8 mouse cellular contexts compared by ENCODE assay signal in genomic region chr7:46838104-46838671, GRCm38 (mm10). TPM values are rescaled to one million over a fixed set of nuclear protein-coding genes. Genes with fewer than 3 reads are reported as not detected.
DNase-seq lines count a peak whose midpoint lies in the region; ATAC-seq and TF ChIP-seq lines count a peak whose summit lies in the region.

No protein-coding gene starts in this region.

- no peak overlapping the region for H3K4me3 ChIP-seq in embryonic facial prominence, embryonic 12.5 days
- no peak overlapping the region for H3K4me3 ChIP-seq in heart, embryonic 13.5 days
- no peak overlapping the region for H3K4me3 ChIP-seq in lung, adult 2 months (replicated peaks; ENCODE audit: extremely low read depth, low read depth, low read length)

- H3K27ac ChIP-seq in embryonic facial prominence, embryonic 12.5 days: peak overlapping the region; percentile 70; the same call in 1 of the 2 replicates
- H3K27ac ChIP-seq in heart, embryonic 13.5 days (replicated peaks): peak overlapping the region; percentile 85

- no peak overlapping the region for H3K9ac ChIP-seq in embryonic facial prominence, embryonic 12.5 days
- peak overlapping the region; percentile 54 for H3K9ac ChIP-seq in heart, embryonic 13.5 days

- TF ChIP-seq CTCF in lung, adult 2 months (IDR thresholded peaks at IDR 0.05; ENCODE audit: insufficient read depth, low read length): no peak

- no peaks in the 10 kb centered on the region for H3K36me3 ChIP-seq in embryonic facial prominence, embryonic 12.5 days
- H3K36me3 ChIP-seq in heart, embryonic 13.5 days: no peaks in the 10 kb centered on the region

- H3K4me2 ChIP-seq in embryonic facial prominence, embryonic 12.5 days (replicated peaks): peak overlapping the region; percentile 36; the same call in 1 of the 2 replicates
- H3K4me2 ChIP-seq in heart, embryonic 13.5 days: peak overlapping the region; percentile 48

- 2% methylated on average over 9 of the region's 9 CpGs for WGBS in embryonic facial prominence, embryonic 12.5 days
- 9% methylated on average over 9 of the region's 9 CpGs for WGBS in heart, embryonic 13.5 days
- 2% methylated on average over 8 of the region's 9 CpGs for WGBS in lung, adult 2 months

- peak; percentile 47 for DNase-seq in ovary, adult 18-20 months (ENCODE audit: low spot score)
- DNase-seq in ovary, postnatal 10 days (ENCODE audit: low spot score): no peak
- peak; percentile 83 for DNase-seq in kidney, adult 9 months
- DNase-seq in lung, adult 2 months: no peak
- peak; percentile 26 for DNase-seq in ovary, postnatal 36 days (ENCODE audit: low spot score)

- H3K27me3 ChIP-seq in embryonic facial prominence, embryonic 12.5 days: 0 out of 2 replicates have a peak, but pooled peaks cover 6% of the 10 kb centered on the region
- 0 out of 2 replicates have a peak, but pooled peaks cover 5% of the 10 kb centered on the region for H3K27me3 ChIP-seq in heart, embryonic 13.5 days (replicated peaks)

- no peaks in the 10 kb centered on the region for H3K9me3 ChIP-seq in embryonic facial prominence, embryonic 12.5 days
- H3K9me3 ChIP-seq in heart, embryonic 13.5 days: no peaks in the 10 kb centered on the region

- peak; percentile 45; the same call in 1 of the 2 replicates for ATAC-seq in embryonic facial prominence, embryonic 12.5 days (ENCODE audit: insufficient number of reproducible peaks, insufficient read depth, low FRiP score, low TSS enrichment)
- peak; percentile 22; the same call in 1 of the 2 replicates for ATAC-seq in heart, embryonic 13.5 days (ENCODE audit: extremely low read depth, insufficient number of reproducible peaks, low FRiP score, low TSS enrichment)
- ATAC-seq in megakaryocyte-erythroid progenitor cell, adult 5-6 weeks (replicated peaks; ENCODE audit: low FRiP score, low TSS enrichment, poor library complexity, severe bottlenecking): no peak

- peaks cover 23% of the 10 kb centered on the region for H3K4me1 ChIP-seq in embryonic facial prominence, embryonic 12.5 days
- peaks cover 44% of the 10 kb centered on the region for H3K4me1 ChIP-seq in heart, embryonic 13.5 days
- H3K4me1 ChIP-seq in lung, adult 2 months (ENCODE audit: control insufficient read depth, insufficient read depth, low read length): peaks cover 24% of the 10 kb centered on the region

- peak; percentile 66; the same call in 1 of the 2 replicates for TF ChIP-seq POLR2A in lung, adult 2 months (IDR thresholded peaks at IDR 0.05; ENCODE audit: borderline replicate concordance, extremely low read depth, low read depth, low read length)

RNA-seq across cellular contexts. Expression of gene Ldha, which starts 3.1 kb away (rescaled TPM):
- polyA plus RNA-seq in embryonic facial prominence, embryonic 12.5 days (2016; fragmentation: Nextera tagmentation; extraction: Ambion mirVana): 1,101 and 1,118 TPM in 2 replicates
- 2,723 and 3,293 TPM in 2 replicates for polyA plus RNA-seq in heart, embryonic 13.5 days (2015; fragmentation: Nextera tagmentation; extraction: Ambion mirVana)
- polyA plus RNA-seq in lung, adult 2 months (2012; rRNA removed): 223 and 371 TPM in 2 replicates
- 663 and 668 TPM in 2 replicates for total RNA-seq in megakaryocyte-erythroid progenitor cell, adult 5-6 weeks (2014; fragmentation: Nextera tagmentation)
- 397 and 483 TPM in 2 replicates for total RNA-seq in megakaryocyte-erythroid progenitor cell, adult 5-6 weeks (2017)

RNA-seq across cellular contexts. Expression of gene Ldhc, which starts 22.8 kb away (rescaled TPM):
- not detected in 2 replicates for polyA plus RNA-seq in embryonic facial prominence, embryonic 12.5 days (2016; fragmentation: Nextera tagmentation; extraction: Ambion mirVana)
- not detected in 2 replicates for polyA plus RNA-seq in heart, embryonic 13.5 days (2015; fragmentation: Nextera tagmentation; extraction: Ambion mirVana)
- not detected in 2 replicates for polyA plus RNA-seq in lung, adult 2 months (2012; rRNA removed)
- not detected in 2 replicates for total RNA-seq in megakaryocyte-erythroid progenitor cell, adult 5-6 weeks (2014; fragmentation: Nextera tagmentation)
- not detected in 2 replicates for total RNA-seq in megakaryocyte-erythroid progenitor cell, adult 5-6 weeks (2017)

RNA-seq across cellular contexts. Expression of gene Gtf2h1, which starts 42.3 kb away (rescaled TPM):
- 50.4 and 54.0 TPM in 2 replicates for polyA plus RNA-seq in embryonic facial prominence, embryonic 12.5 days (2016; fragmentation: Nextera tagmentation; extraction: Ambion mirVana)
- polyA plus RNA-seq in heart, embryonic 13.5 days (2015; fragmentation: Nextera tagmentation; extraction: Ambion mirVana): 28.5 and 29.7 TPM in 2 replicates
- polyA plus RNA-seq in lung, adult 2 months (2012; rRNA removed): 6.7 and 7.4 TPM in 2 replicates
- total RNA-seq in megakaryocyte-erythroid progenitor cell, adult 5-6 weeks (2014; fragmentation: Nextera tagmentation): 64.4 and 68.6 TPM in 2 replicates
- total RNA-seq in megakaryocyte-erythroid progenitor cell, adult 5-6 weeks (2017): 144 and 158 TPM in 2 replicates

RNA-seq across cellular contexts. Expression of gene Hps5, which starts 42.3 kb away (rescaled TPM):
- 26.9 and 29.5 TPM in 2 replicates for polyA plus RNA-seq in embryonic facial prominence, embryonic 12.5 days (2016; fragmentation: Nextera tagmentation; extraction: Ambion mirVana)
- polyA plus RNA-seq in heart, embryonic 13.5 days (2015; fragmentation: Nextera tagmentation; extraction: Ambion mirVana): 9.7 and 10.8 TPM in 2 replicates
- 12.3 and 15.4 TPM in 2 replicates for polyA plus RNA-seq in lung, adult 2 months (2012; rRNA removed)
- 21.2 and 21.7 TPM in 2 replicates for total RNA-seq in megakaryocyte-erythroid progenitor cell, adult 5-6 weeks (2014; fragmentation: Nextera tagmentation)
- total RNA-seq in megakaryocyte-erythroid progenitor cell, adult 5-6 weeks (2017): 16.2 and 25.1 TPM in 2 replicates

Comparison
In these comparisons a context has a peak if more than half of its experiments do, and no peak if none do; other contexts are left out.
1. DNase-seq: peak in ovary, adult 18-20 months (single experiment), kidney, adult 9 months (single experiment) and ovary, postnatal 36 days (single experiment); none in ovary, postnatal 10 days (single experiment) and lung, adult 2 months (single experiment).